Mouse (Mus musculus): Measurements from ENCODE around the gene Sox12.

DNA sequence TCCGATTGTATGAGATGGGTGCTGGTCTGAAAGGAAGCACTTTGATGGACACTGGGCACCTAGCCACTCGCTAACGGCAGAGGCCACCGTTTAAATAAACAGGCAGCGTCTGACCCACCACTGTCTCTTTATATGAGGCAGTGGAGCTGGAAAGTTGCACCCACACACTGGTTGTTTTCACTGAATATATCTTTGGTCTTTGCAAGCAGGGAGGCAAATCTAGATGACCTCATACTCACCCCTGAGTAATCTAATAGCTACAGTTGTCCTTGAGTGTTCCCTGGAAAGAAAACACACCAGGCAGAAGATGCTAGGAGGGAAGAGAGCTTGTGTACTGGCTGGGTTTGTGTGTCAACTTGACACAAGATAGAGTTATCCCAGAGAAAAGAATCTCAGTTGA lies 49.6 kb upstream of the Sox12 start:
- TF ChIP-seq POLR2A (IDR thresholded peaks at IDR 0.05; ENCODE audit: low read depth, low read length) = no peak
- TF ChIP-seq CTCF (IDR thresholded peaks at IDR 0.05; ENCODE audit: extremely low read depth, insufficient read depth, insufficient read length, insufficient replicate concordance) = no peak
